Mouse (Mus musculus): ENCODE measurements around the gene Ccdc88a. TPM values are rescaled to one million over a fixed set of nuclear protein-coding genes. Genes with fewer than 3 reads are reported as not detected.
A peak's percentile ranks its signal among the peaks of the same experiment; 100 is the strongest.

Ccdc88a gene
- total RNA-seq, 2 experiments from 2014 or later: 3.0 to 3.4 TPM

DNA sequence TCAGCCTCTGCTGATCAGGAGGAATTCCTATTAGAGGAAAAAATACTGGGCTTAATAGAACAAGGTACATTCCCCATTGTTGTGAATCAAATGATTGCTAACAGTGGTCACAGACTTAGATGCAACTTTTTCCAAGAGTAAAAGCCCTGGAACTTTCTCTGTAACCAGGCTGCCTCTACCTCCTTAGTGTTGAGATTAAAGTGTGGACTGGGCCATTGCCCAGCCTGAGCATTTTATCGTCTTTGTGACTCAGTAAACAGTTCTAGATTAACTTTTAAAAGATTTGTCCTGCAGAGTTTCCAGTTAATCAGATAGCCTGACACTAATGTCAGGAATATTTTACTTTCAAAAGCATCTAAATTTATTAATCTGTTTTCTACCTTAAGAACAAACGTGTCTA lies 173.3 kb downstream of the Ccdc88a start:
- intact Hi-C loops (cut with DNase I): loop anchor here (5.0 kb wide), 1 partner anchor 174 kb away; the partner anchor contains the start of gene Ccdc88a
- DNase-seq: no peak

- intact Hi-C loops (cut with DNase I): loop anchor here (5.0 kb wide), 1 partner anchor 175 kb away; the partner anchor contains the start of gene Ccdc88a
- no peak for DNase-seq
These were observed 173.8 kb downstream of the Ccdc88a start for GRCm38 (mm10) chr11:29547249-29547751.

DNA sequence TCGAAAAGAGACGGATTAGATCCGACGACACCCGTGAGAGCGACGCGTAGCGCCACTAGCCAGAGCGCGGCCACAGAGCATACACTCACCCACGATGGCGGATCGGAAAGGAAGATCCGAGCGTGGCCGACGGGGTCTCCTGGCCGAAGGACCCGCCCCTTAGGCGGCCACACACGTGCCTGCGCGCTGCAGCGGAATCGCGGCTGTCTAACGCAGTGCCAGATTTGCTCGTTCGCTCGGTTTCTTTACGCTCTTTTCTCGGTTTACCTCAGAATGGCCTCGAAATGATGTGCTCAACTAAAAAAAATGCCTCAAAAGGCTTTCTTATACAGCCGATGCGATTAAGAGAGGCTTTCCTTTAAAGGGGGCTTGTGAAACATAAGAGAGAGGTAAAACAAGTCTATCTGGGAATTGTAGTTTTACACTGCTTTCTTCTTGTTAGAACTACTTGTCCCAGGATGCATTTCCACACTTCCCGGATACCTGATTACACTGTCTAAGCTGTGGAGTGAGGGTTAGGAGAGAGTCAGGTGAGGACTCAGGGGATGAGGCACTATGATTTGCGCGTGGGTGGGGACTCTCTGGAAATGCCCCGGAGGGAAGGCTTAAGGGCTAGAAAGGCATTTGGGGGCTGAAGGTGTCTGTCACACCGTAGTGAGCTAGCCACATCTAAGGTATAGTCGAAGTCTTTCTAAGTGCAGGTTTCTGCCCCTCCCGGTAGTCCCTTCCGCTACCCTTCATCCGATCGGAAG lies 174.5 kb downstream of the Ccdc88a start, which contains the start of the genes Clhc1 and Rps27a:
Clhc1 (plus strand) TSS at position 199 of the 752 bp plus-strand sequence.
Rps27a (minus strand) TSS at position 358 of the 752 bp plus-strand sequence.
- intact Hi-C loops (cut with DNase I): loop anchor here (5.0 kb wide), 1 partner anchor 176 kb away; the partner anchor contains the start of gene Ccdc88a
- DNase-seq: peak; percentile 91 to 94

- no peak for DNase-seq
- intact Hi-C loops (cut with DNase I): loop anchor here (5.0 kb wide), 1 partner anchor 176 kb away; the partner anchor contains the start of gene Ccdc88a
These were observed 175.3 kb downstream of the Ccdc88a start for GRCm38 (mm10) chr11:29548504-29549424.

DNA sequence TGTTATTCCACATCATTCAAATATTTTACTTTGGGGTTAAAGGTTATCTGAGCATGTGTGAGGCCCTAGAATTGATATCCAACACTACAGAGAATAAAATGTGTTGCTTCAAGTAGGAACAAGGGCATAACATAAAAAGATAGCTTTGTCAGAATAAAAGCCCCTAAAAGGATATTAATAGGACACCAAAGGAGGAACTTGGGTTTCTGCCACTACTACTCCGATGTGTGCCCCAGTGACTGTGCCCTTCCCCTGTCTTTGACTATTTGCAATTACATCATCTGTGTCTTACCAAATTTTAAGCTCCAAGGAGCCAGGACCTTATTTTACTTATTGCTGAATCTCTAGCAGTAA lies 175.9 kb downstream of the Ccdc88a start:
- intact Hi-C loops (cut with DNase I): loop anchor here (5.0 kb wide), 1 partner anchor 177 kb away; the partner anchor contains the start of gene Ccdc88a
- DNase-seq: no peak

Other genes starting within 250 kb of the Ccdc88a start
- gene Pnpt1, start 242.9 kb upstream of the Ccdc88a start, total RNA-seq (2021): 10 to 100 TPM; 14.3 to 15.8 TPM
- 10 to 100 TPM; 22.1 to 26.9 TPM for gene Ppp4r3b, start 200.8 kb upstream of the Ccdc88a start, total RNA-seq (2021)
- 1 to 10 TPM; 8.0 to 8.8 TPM for gene Cfap36, start 126.2 kb upstream of the Ccdc88a start, total RNA-seq (2021)
- 10 to 100 TPM; 18.8 to 20.3 TPM for gene Prorsd1, start 141.4 kb downstream of the Ccdc88a start, total RNA-seq (2021)
- gene Mtif2, start 152.8 kb downstream of the Ccdc88a start, total RNA-seq (2021): 10 to 100 TPM; 23.1 to 23.5 TPM
- not detected for gene Clhc1, start 174.3 kb downstream of the Ccdc88a start, total RNA-seq (2021)
- gene Rps27a, start 174.5 kb downstream of the Ccdc88a start, total RNA-seq (2021): 100 to 1,000 TPM; 310 to 371 TPM

Data from gastrocnemius, postnatal 36 days (tissue).